Mouse (Mus musculus) spleen, adult 2 months (tissue): ENCODE results near the gene Krt23. TPM values are rescaled to one million over a fixed set of nuclear protein-coding genes. Genes with fewer than 3 reads are reported as not detected.

Source experiments
- DNase-seq, 2 experiments: peaks; one replicate each; pipeline versions ENCODE4 v3.0.0 to v3.0.0-alpha.2; 2012 to 2021; ENCODE audit warnings: low spot score in 2 of 2, low read depth in 1 of 2
- H3K27ac ChIP-seq: fragments of 200-500 bp; 2 replicates; pipeline ENCODE4 v1.5.1; 2012; ENCODE audit warnings: low read length, inconsistent platforms; ENCODE audit not compliant: insufficient read depth
- H3K27me3 ChIP-seq: fragments of 200-500 bp; 2 replicates; pipeline ENCODE4 v1.6.1; 2012; ENCODE audit warnings: mild to moderate bottlenecking, moderate library complexity, low read length, inconsistent platforms; ENCODE audit not compliant: control insufficient read depth, insufficient read depth
- H3K36me3 ChIP-seq: fragments of 200-500 bp; 2 replicates; pipeline ENCODE4 v1.6.1; 2012; ENCODE audit warnings: mild to moderate bottlenecking, low read length, inconsistent platforms; ENCODE audit not compliant: control insufficient read depth, insufficient read depth
- H3K4me1 ChIP-seq: fragments of 200-500 bp; 2 replicates; pipeline ENCODE4 v1.6.1; 2011; ENCODE audit warnings: inconsistent platforms; ENCODE audit not compliant: control insufficient read depth, insufficient read depth, insufficient read length
- H3K4me3 ChIP-seq: fragments of 200-500 bp; 2 replicates; pipeline ENCODE4 v1.5.1; 2011; ENCODE audit warnings: mild to moderate bottlenecking, inconsistent platforms; ENCODE audit not compliant: insufficient read depth, insufficient read length; ENCODE audit errors: extremely low read depth
- CTCF ChIP-seq: fragments of 200-500 bp; IDR thresholded peaks from 2 replicates; pipeline ENCODE4 v1.5.1; 2011; ENCODE audit warnings: mild to moderate bottlenecking, inconsistent platforms; ENCODE audit not compliant: insufficient read depth, insufficient read length, insufficient replicate concordance; ENCODE audit errors: extremely low read depth
- POLR2A ChIP-seq: fragments of 200-500 bp; IDR thresholded peaks from 2 replicates; pipeline ENCODE4 v1.6.1; 2011; ENCODE audit warnings: low read depth, low read length, inconsistent platforms
- WGBS: fragments of 180-500 bp; shearing (Covaris S2); methylation state at CpG from one replicate; pipeline ENCODE4 v1.1.7; 2018; 5-methylcytosine and 5-hydroxymethylcytosine counted together
- polyA plus RNA-seq: library from polyadenylated mRNA; depleted of rRNA; stranded (reverse); fragments of >200 nt; gene quantifications from 2 replicates; pipeline ENCODE4 v1.2.3, GENCODE M21; 2012; rRNA removed

Krt23 gene
- polyA plus RNA-seq, 1 experiment, result 0.06 TPM

DNA sequence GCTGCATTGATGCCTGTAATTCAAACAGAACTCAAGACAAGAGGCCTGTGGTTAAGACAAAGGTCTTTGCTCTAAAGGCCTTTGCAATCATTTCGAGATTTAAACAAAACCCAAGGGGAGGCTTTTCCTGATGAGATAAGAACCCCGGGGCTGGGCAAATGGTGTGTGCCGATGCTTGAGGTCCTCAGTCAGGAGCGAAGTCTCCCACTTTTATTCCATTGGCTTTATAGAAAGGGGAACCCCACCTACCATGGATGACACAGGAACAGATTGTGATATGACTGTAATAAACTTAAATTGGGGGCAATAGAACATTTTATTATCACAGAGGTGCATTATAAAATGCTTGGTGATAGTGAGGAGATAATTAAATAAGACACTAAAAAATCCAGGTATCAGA, 56.3 kb downstream of the Krt23 start:
- Histone ChIP-seq H3K4me3 (no peak overlapping the region), H3K27ac (no peak overlapping the region)

DNA sequence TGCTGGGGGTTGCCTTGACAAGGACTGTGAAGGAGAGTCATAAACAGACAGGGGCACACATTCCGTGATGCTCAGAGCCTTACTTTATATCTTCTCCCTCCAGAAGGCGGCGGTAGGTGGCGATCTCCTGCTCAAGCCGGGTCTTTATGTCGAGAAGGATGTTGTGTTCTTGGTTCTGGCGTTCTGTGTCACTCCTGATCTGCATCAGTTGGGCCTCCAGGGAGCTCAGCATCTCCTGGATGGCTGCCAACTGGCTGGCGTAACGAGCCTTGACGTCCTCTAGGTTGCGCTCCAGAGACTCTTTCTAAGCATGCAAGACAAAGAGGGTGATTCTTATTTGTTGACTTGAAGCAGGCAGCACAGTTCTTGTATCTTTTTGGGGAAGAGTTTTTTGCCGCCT, 62.3 kb downstream of the Krt23 start:
- peaks cover 2% of the 10 kb centered on the region; the same call in 1 of the 2 replicates for H3K27me3 ChIP-seq
- H3K36me3 ChIP-seq, result no peaks in the 10 kb centered on the region
- no peaks in the 10 kb centered on the region for H3K4me1 ChIP-seq
- DNase-seq, result no peak
- no peak for TF ChIP-seq POLR2A
- no peak for TF ChIP-seq CTCF
- H3K4me3 ChIP-seq, result no peak overlapping the region
- WGBS, result 58% methylated on average over 12 of the region's 12 CpGs
- H3K27ac ChIP-seq, result no peak overlapping the region

More for the DNA sequence above, 56.3 kb downstream of the Krt23 start:
- no peaks in the 10 kb centered on the region for H3K36me3 ChIP-seq
- no peaks in the 10 kb centered on the region for H3K27me3 ChIP-seq
- DNase-seq, result no peak
- no peaks in the 10 kb centered on the region for H3K4me1 ChIP-seq
- no peak for TF ChIP-seq POLR2A
- WGBS, result 56% methylated on average over 4 of the region's 4 CpGs

Other genes with a start within 250 kb of the Krt23 start
- 0.38 and 0.70 TPM in 2 replicates for gene Krt222, start 249.1 kb downstream of the Krt23 start, polyA plus RNA-seq
- gene Krt24, start 207.9 kb downstream of the Krt23 start, polyA plus RNA-seq, result not detected in 2 replicates
- not detected in 2 replicates for gene Krt25, start 170.2 kb downstream of the Krt23 start, polyA plus RNA-seq
- not detected in 2 replicates for gene Krt26, start 155.2 kb downstream of the Krt23 start, polyA plus RNA-seq
- not detected in 2 replicates for gene Krt27, start 142.0 kb downstream of the Krt23 start, polyA plus RNA-seq
- gene Krt28, start 118.2 kb downstream of the Krt23 start, polyA plus RNA-seq, result not detected in 2 replicates
- 0.22 and 0.23 TPM in 2 replicates for gene Krt10, start 103.8 kb downstream of the Krt23 start, polyA plus RNA-seq
- 0.05 TPM in 1 of 2 replicates, not detected in the other for gene Krt12, start 70.9 kb downstream of the Krt23 start, polyA plus RNA-seq
- 0.16 TPM in 2 replicates for gene Krt20, start 55.0 kb downstream of the Krt23 start, polyA plus RNA-seq
- gene Krt39, start 28.2 kb upstream of the Krt23 start, polyA plus RNA-seq, result not detected in 2 replicates
- not detected in 2 replicates for gene Krt40, start 50.0 kb upstream of the Krt23 start, polyA plus RNA-seq
- gene Krtap3-3, start 57.7 kb upstream of the Krt23 start, polyA plus RNA-seq, result not detected in 2 replicates
- not detected in 2 replicates for gene Krtap3-2, start 63.7 kb upstream of the Krt23 start, polyA plus RNA-seq
- not detected in 2 replicates for gene Gm11939, start 66.3 kb upstream of the Krt23 start, polyA plus RNA-seq
- not detected in 2 replicates for gene Krtap3-1, start 73.5 kb upstream of the Krt23 start, polyA plus RNA-seq
- not detected in 2 replicates for gene Krtap1-5, start 87.9 kb upstream of the Krt23 start, polyA plus RNA-seq
- not detected in 2 replicates for gene Krtap1-4, start 90.5 kb upstream of the Krt23 start, polyA plus RNA-seq
- not detected in 2 replicates for gene Krtap1-3, start 98.2 kb upstream of the Krt23 start, polyA plus RNA-seq
- not detected in 2 replicates for gene Krtap9-3, start 105.0 kb upstream of the Krt23 start, polyA plus RNA-seq
- gene Gm11938, start 110.2 kb upstream of the Krt23 start, polyA plus RNA-seq, result not detected in 2 replicates
- gene Gm11937, start 117.1 kb upstream of the Krt23 start, polyA plus RNA-seq, result not detected in 2 replicates
- gene Krtap2-4, start 121.7 kb upstream of the Krt23 start, polyA plus RNA-seq, result not detected in 2 replicates
- gene Gm11562, start 127.3 kb upstream of the Krt23 start, polyA plus RNA-seq, result not detected in 2 replicates
- not detected in 2 replicates for gene Krtap4-1, start 135.1 kb upstream of the Krt23 start, polyA plus RNA-seq
- not detected in 2 replicates for gene Krtap4-2, start 141.9 kb upstream of the Krt23 start, polyA plus RNA-seq
- not detected in 2 replicates for gene Krtap4-7, start 151.0 kb upstream of the Krt23 start, polyA plus RNA-seq
- gene Gm11555, start 157.1 kb upstream of the Krt23 start, polyA plus RNA-seq, result not detected in 2 replicates
- gene Gm11563, start 165.8 kb upstream of the Krt23 start, polyA plus RNA-seq, result not detected in 2 replicates
- not detected in 2 replicates for gene Krtap4-6, start 172.8 kb upstream of the Krt23 start, polyA plus RNA-seq
- not detected in 2 replicates for gene Gm14190, start 197.6 kb upstream of the Krt23 start, polyA plus RNA-seq
- not detected in 2 replicates for gene Gm14180, start 241.2 kb upstream of the Krt23 start, polyA plus RNA-seq